ENCODE assay signal across 13 mouse cellular contexts in the genomic region with DNA sequence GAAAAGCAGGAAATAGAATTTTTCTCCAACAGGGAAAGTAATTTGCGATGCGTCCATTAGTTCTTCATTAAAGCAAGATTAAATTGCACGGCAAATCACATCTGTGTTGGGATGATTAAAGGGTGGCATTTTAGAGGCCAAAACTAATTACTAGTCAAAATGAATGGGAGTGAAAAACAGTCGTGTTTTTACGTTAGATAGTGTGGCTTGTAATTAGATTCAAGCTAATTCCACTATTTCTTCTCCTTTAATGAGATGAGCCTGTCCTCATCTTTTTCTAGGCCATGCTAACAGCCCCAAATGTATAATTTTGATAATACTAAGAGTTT.
DNase-seq lines count a peak whose midpoint lies in the region; ATAC-seq lines count a peak whose summit lies in the region.
"Had no signal": no experiment of that assay in that cellular context is flagged by ENCODE, and none has a peak within 500 bp of the region (broad histone marks: within the 10 kb centered on the region; RNA-seq: fewer than 3 reads in every experiment).

No protein-coding gene starts in this region.

- peak overlapping the region; percentile 11 for H3K4me3 ChIP-seq in kidney, embryonic 15.5 days (replicated peaks)
- peak overlapping the region; percentile 2; the same call in 1 of the 2 replicates for H3K4me3 ChIP-seq in forebrain, embryonic 12.5 days (replicated peaks)
- H3K4me3 ChIP-seq in hindbrain, embryonic 13.5 days = peak overlapping the region; percentile 18; the same call in 1 of the 2 replicates
- no peak overlapping the region for H3K4me3 ChIP-seq in neural tube, embryonic 12.5 days

- DNase-seq in kidney, adult 11 months = no peak
- no peak for DNase-seq in retina, embryonic 14.5 days (ENCODE audit: low spot score)
- no peak for DNase-seq in embryo, embryonic 10.5 days (ENCODE audit: low spot score)
- DNase-seq: adrenal gland, postnatal 14 days; heart, adult 18-20 months; kidney, postnatal 36 days; lung, adult 18-20 months had no signal

- H3K27me3 ChIP-seq in kidney, embryonic 15.5 days = no peaks in the 10 kb centered on the region
- peaks cover 80% of the 10 kb centered on the region for H3K27me3 ChIP-seq in forebrain, embryonic 12.5 days
- H3K27me3 ChIP-seq in hindbrain, embryonic 13.5 days = peaks cover 72% of the 10 kb centered on the region
- peaks cover 77% of the 10 kb centered on the region for H3K27me3 ChIP-seq in neural tube, embryonic 12.5 days (replicated peaks)
- H3K27me3 ChIP-seq: CH12.LX had no signal

- peaks cover 8% of the 10 kb centered on the region for H3K4me1 ChIP-seq in kidney, embryonic 15.5 days
- peaks cover 26% of the 10 kb centered on the region for H3K4me1 ChIP-seq in forebrain, embryonic 12.5 days
- peaks cover 31% of the 10 kb centered on the region for H3K4me1 ChIP-seq in hindbrain, embryonic 13.5 days (replicated peaks)
- peaks cover 11% of the 10 kb centered on the region; the same call in 1 of the 2 replicates for H3K4me1 ChIP-seq in neural tube, embryonic 12.5 days

- H3K9me3 ChIP-seq in kidney, embryonic 15.5 days (replicated peaks) = no peaks in the 10 kb centered on the region
- H3K9me3 ChIP-seq in forebrain, embryonic 12.5 days = no peaks in the 10 kb centered on the region
- no peaks in the 10 kb centered on the region for H3K9me3 ChIP-seq in hindbrain, embryonic 13.5 days
- H3K9me3 ChIP-seq in neural tube, embryonic 12.5 days = no peaks in the 10 kb centered on the region

- H3K36me3 ChIP-seq in kidney, embryonic 15.5 days = no peaks in the 10 kb centered on the region
- H3K36me3 ChIP-seq in forebrain, embryonic 12.5 days (replicated peaks) = no peaks in the 10 kb centered on the region
- H3K36me3 ChIP-seq in hindbrain, embryonic 13.5 days = no peaks in the 10 kb centered on the region
- H3K36me3 ChIP-seq in neural tube, embryonic 12.5 days = no peaks in the 10 kb centered on the region

- no peak overlapping the region for H3K9ac ChIP-seq in kidney, embryonic 15.5 days
- no peak overlapping the region for H3K9ac ChIP-seq in forebrain, embryonic 12.5 days
- no peak overlapping the region for H3K9ac ChIP-seq in hindbrain, embryonic 13.5 days
- H3K9ac ChIP-seq in neural tube, embryonic 12.5 days = no peak overlapping the region

- H3K4me2 ChIP-seq in kidney, embryonic 15.5 days = peak overlapping the region; percentile 44
- H3K4me2 ChIP-seq in forebrain, embryonic 12.5 days = peak overlapping the region; percentile 42
- peak overlapping the region; percentile 45 for H3K4me2 ChIP-seq in hindbrain, embryonic 13.5 days
- H3K4me2 ChIP-seq in neural tube, embryonic 12.5 days (replicated peaks) = peak overlapping the region; percentile 47

- 31% methylated on average over 5 of the region's 5 CpGs for WGBS in kidney, embryonic 15.5 days
- WGBS in forebrain, embryonic 12.5 days = 10% methylated on average over 5 of the region's 5 CpGs
- WGBS in hindbrain, embryonic 13.5 days = 26% methylated on average over 5 of the region's 5 CpGs
- WGBS in neural tube, embryonic 12.5 days = 18% methylated on average over 5 of the region's 5 CpGs

- no peak for ATAC-seq in kidney, embryonic 15.5 days (replicated peaks; ENCODE audit: low FRiP score)
- peak; percentile 68 for ATAC-seq in forebrain, embryonic 12.5 days (ENCODE audit: low FRiP score)
- peak; percentile 52 for ATAC-seq in hindbrain, embryonic 13.5 days (ENCODE audit: low FRiP score)
- ATAC-seq in neural tube, embryonic 12.5 days (ENCODE audit: low FRiP score, low read depth) = peak; percentile 15; the same call in 1 of the 2 replicates
- no peak for ATAC-seq in megakaryocyte-erythroid progenitor cell, adult 5-6 weeks (replicated peaks; ENCODE audit: low FRiP score, low TSS enrichment, poor library complexity, severe bottlenecking)

- no peak overlapping the region for H3K27ac ChIP-seq in kidney, embryonic 15.5 days
- H3K27ac ChIP-seq in forebrain, embryonic 12.5 days = 0 out of 2 replicates have a peak overlapping the region, but pooled peaks have one; percentile 36
- H3K27ac ChIP-seq in hindbrain, embryonic 13.5 days = peak overlapping the region; percentile 77
- no peak overlapping the region for H3K27ac ChIP-seq in neural tube, embryonic 12.5 days

Comparison
In these comparisons a context has a peak if more than half of its experiments do, and no peak if none do; other contexts are left out.
1. ATAC-seq: peak in forebrain, embryonic 12.5 days (single experiment), hindbrain, embryonic 13.5 days (single experiment) and neural tube, embryonic 12.5 days (single experiment); none in kidney, embryonic 15.5 days (single experiment) and megakaryocyte-erythroid progenitor cell, adult 5-6 weeks (single experiment).
2. H3K27ac ChIP-seq: peak in forebrain, embryonic 12.5 days (single experiment) and hindbrain, embryonic 13.5 days (single experiment); none in kidney, embryonic 15.5 days (single experiment) and neural tube, embryonic 12.5 days (single experiment).
3. Peak in every context shown above with its lines, with median percentiles within 50 percentile points of each other: H3K4me2 ChIP-seq.